Mouse (Mus musculus) liver, embryonic 14.5 days (tissue): Measurements from ENCODE around the gene Map3k7cl. TPM values are rescaled to one million over a fixed set of nuclear protein-coding genes. Genes with fewer than 3 reads are reported as not detected.

ENCODE experiments used
- ATAC-seq: fragments of 200-750 bp; cut with Nextera tagmentation; 2 replicates; pipeline ENCODE4 v1.8.0; 2017; ENCODE audit warnings: moderate number of reproducible peaks, mild to moderate bottlenecking, moderate library complexity; ENCODE audit not compliant: insufficient read depth
- DNase-seq, 3 experiments: peaks; one replicate each; pipeline ENCODE4 v3.0.0-alpha.2; 2012 to 2013; ENCODE audit warnings: low read depth in 3 of 3, low spot score in 3 of 3
- H3K27ac ChIP-seq: fragments of 300-500 bp; sonication (generic); 2 replicates; pipeline ENCODE4 v1.5.1; 2014; ENCODE audit warnings: moderate library complexity, mild to moderate bottlenecking, control low read depth, inconsistent platforms
- H3K27me3 ChIP-seq: fragments of 300-500 bp; sonication (generic); 2 replicates; pipeline ENCODE4 v1.6.1; 2014; ENCODE audit warnings: mild to moderate bottlenecking, low read length, moderate library complexity; ENCODE audit not compliant: control insufficient read depth, insufficient read depth
- H3K36me3 ChIP-seq: fragments of 300-500 bp; sonication (generic); replicated peaks from 2 replicates; pipeline ENCODE4 v1.6.1; 2014; ENCODE audit warnings: low read depth; ENCODE audit not compliant: control insufficient read depth, insufficient read depth
- H3K4me1 ChIP-seq, 2 experiments: fragments of 200-500 bp in 1 of 2; fragments of 300-500 bp in 1 of 2; sonication (generic) in 1 of 2; replicated peaks; 2 replicates each; pipeline ENCODE4 v1.6.1; 2012 to 2014; ENCODE audit warnings: antibody characterized with exemption in 1 of 2, inconsistent platforms in 1 of 2, low read length in 1 of 2; ENCODE audit not compliant: control insufficient read depth in 2 of 2, insufficient read depth in 2 of 2
- H3K4me2 ChIP-seq: fragments of 300-500 bp; sonication (generic); 2 replicates; pipeline ENCODE4 v1.6.1; 2014; ENCODE audit warnings: low read depth, mild to moderate bottlenecking, control low read depth, moderate library complexity
- H3K4me3 ChIP-seq, 2 experiments: fragments of 200-500 bp in 1 of 2; fragments of 300-500 bp in 1 of 2; sonication (generic) in 1 of 2; 2 replicates each; pipeline ENCODE4 v1.5.1; 2012 to 2014; ENCODE audit warnings: low read depth in 2 of 2, low read length in 2 of 2, mild to moderate bottlenecking in 2 of 2, control low read depth in 1 of 2, inconsistent platforms in 1 of 2, moderate library complexity in 1 of 2; ENCODE audit not compliant: insufficient read depth in 1 of 2
- H3K9ac ChIP-seq: fragments of 300-500 bp; sonication (generic); replicated peaks from 2 replicates; pipeline ENCODE4 v1.6.1; 2014; ENCODE audit warnings: mild to moderate bottlenecking, control low read depth, moderate library complexity
- H3K9me3 ChIP-seq: fragments of 300-500 bp; sonication (generic); 2 replicates; pipeline ENCODE4 v1.6.1; 2016; ENCODE audit warnings: low read length, mixed read lengths; ENCODE audit not compliant: control insufficient read depth
- CTCF ChIP-seq: IDR thresholded peaks from 2 replicates; pipeline ENCODE4 v1.5.1; 2016; ENCODE audit warnings: antibody characterized with exemption, low read depth, control low read depth
- EP300 ChIP-seq: IDR thresholded peaks from 2 replicates; pipeline ENCODE4 v1.6.1; 2016; ENCODE audit warnings: antibody characterized with exemption, low read depth
- whole genome bisulfite sequencing: fragments of 180-500 bp; shearing (Covaris S2); extraction: QIAGEN DNeasy Blood & Tissue Kit; methylation state at CpG from one replicate; pipeline ENCODE4 v1.1.7; 2014; ENCODE audit not compliant: insufficient replicate concordance; 5-methylcytosine and 5-hydroxymethylcytosine counted together
- polyA plus RNA-seq, 2 experiments: library from polyadenylated mRNA; depleted of rRNA in 1 of 2; stranded (reverse) in 1 of 2; unstranded in 1 of 2; fragments of >200 nt; fragmentation: Nextera tagmentation in 1 of 2; extraction: Ambion mirVana in 1 of 2; gene quantifications; 2 replicates each; pipeline versions ENCODE4 v1.2.1 to v1.2.3; 2012 to 2014

Map3k7cl gene
- polyA plus RNA-seq, 2 experiments = 0.13 TPM; not detected in 1

- H3K4me1 ChIP-seq = no peaks in the 10 kb centered on the region
- DNase-seq (no peak), ATAC-seq (no peak)
- H3K4me2 ChIP-seq = no peak overlapping the region
- H3K27ac ChIP-seq = no peak overlapping the region
- H3K4me3 ChIP-seq = no peak overlapping the region
- no peaks in the 10 kb centered on the region for H3K36me3 ChIP-seq
- 79% methylated on average over 10 of the region's 12 CpGs for WGBS
- H3K9ac ChIP-seq = no peak overlapping the region
- H3K9me3 ChIP-seq = no peaks in the 10 kb centered on the region
- no peak for TF ChIP-seq CTCF
- TF ChIP-seq EP300 = no peak
- H3K27me3 ChIP-seq = no peaks in the 10 kb centered on the region
These were observed 42.0 kb downstream of the Map3k7cl start for GRCm38 (mm10) chr16:87595149-87595548.

GRCm38 (mm10) chr16:87602717-87603526 is 49.8 kb downstream of the Map3k7cl start:
- H3K27me3 ChIP-seq = no peaks in the 10 kb centered on the region
- WGBS = 48% methylated on average over 17 of the region's 17 CpGs
- ATAC-seq (no peak), DNase-seq (no peak)
- H3K9me3 ChIP-seq = no peaks in the 10 kb centered on the region
- no peaks in the 10 kb centered on the region for H3K4me1 ChIP-seq
- H3K36me3 ChIP-seq = no peaks in the 10 kb centered on the region
- no peak for TF ChIP-seq CTCF
- TF ChIP-seq EP300 = no peak
- H3K4me3 ChIP-seq = no peak overlapping the region
- H3K27ac ChIP-seq = no peak overlapping the region
- H3K9ac ChIP-seq = no peak overlapping the region
- H3K4me2 ChIP-seq = no peak overlapping the region

- TF ChIP-seq EP300 = no peak
- TF ChIP-seq CTCF = no peak
- DNase-seq = no peak
- Histone ChIP-seq H3K27ac (no peak overlapping the region), H3K4me1 (no peaks in the 10 kb centered on the region), H3K4me2 (no peak overlapping the region), H3K9ac (no peak overlapping the region), H3K4me3 (no peak overlapping the region), H3K9me3 (no peaks in the 10 kb centered on the region), H3K27me3 (no peaks in the 10 kb centered on the region), H3K36me3 (no peaks in the 10 kb centered on the region)
- WGBS = 21% methylated on average over 9 of the region's 9 CpGs
- ATAC-seq = no peak
These were observed 50.9 kb downstream of the Map3k7cl start for GRCm38 (mm10) chr16:87604002-87604401.

GRCm38 (mm10) chr16:87604883-87605282 is 51.8 kb downstream of the Map3k7cl start:
- H3K27me3 ChIP-seq = no peaks in the 10 kb centered on the region
- H3K36me3 ChIP-seq = no peaks in the 10 kb centered on the region
- H3K4me3 ChIP-seq = no peak overlapping the region
- H3K27ac ChIP-seq = no peak overlapping the region
- H3K4me2 ChIP-seq = no peak overlapping the region
- no peaks in the 10 kb centered on the region for H3K9me3 ChIP-seq
- DNase-seq (no peak), ATAC-seq (no peak)
- H3K9ac ChIP-seq = no peak overlapping the region
- no peaks in the 10 kb centered on the region for H3K4me1 ChIP-seq
- no peak for TF ChIP-seq EP300
- TF ChIP-seq CTCF = no peak
- 40% methylated on average over 2 of the region's 2 CpGs for WGBS

- ATAC-seq = no peak; the same call in 1 of the 2 replicates
- no peak overlapping the region for H3K4me3 ChIP-seq
- no peaks in the 10 kb centered on the region for H3K9me3 ChIP-seq
- DNase-seq = no peak
- no peak overlapping the region for H3K27ac ChIP-seq
- WGBS = 58% methylated on average over 1 of the region's 1 CpGs
- no peak overlapping the region for H3K4me2 ChIP-seq
- no peaks in the 10 kb centered on the region for H3K36me3 ChIP-seq
- H3K4me1 ChIP-seq = peaks cover 0 to 5% of the 10 kb centered on the region in 2 experiments; a peak in 2 of 4 replicates
- H3K9ac ChIP-seq = no peak overlapping the region
- H3K27me3 ChIP-seq = no peaks in the 10 kb centered on the region
- TF ChIP-seq EP300 = no peak
These were observed 54.3 kb downstream of the Map3k7cl start for GRCm38 (mm10) chr16:87607383-87607782.
